ENCODE assay signal across 21 mouse cellular contexts in the genomic region with DNA sequence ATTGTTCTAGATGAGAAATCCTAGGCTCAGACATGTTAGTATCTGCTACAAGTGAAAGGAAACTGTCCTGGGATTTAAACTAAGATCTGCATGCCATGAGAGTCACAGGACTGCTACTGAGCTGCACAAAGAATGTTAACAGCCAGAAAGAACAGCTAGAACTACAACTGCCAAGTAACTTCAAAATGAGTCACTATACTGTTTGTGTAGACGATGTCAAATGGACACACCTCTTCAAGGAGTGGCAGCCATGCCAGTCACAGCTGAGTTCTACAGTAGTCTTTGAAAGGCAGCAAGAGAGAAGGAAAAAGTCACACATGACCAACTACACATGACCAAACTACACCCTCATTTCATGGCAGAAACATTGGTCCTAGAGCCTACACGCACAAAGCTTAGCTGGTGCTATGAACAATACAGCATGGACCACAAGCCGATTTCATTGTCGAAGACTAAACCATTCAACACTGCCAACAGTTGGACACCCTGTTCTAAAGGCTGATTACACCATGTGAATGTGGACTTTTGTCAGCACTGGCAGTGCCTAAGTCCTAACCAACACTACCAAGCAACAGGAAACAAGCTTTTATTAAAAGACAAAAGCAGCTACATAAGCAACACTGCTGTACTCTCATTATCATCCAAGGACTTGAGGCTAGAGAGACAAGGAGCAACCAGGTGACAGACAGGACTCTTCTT. TPM values are rescaled to one million over a fixed set of nuclear protein-coding genes. Genes with fewer than 3 reads are reported as not detected.
DNase-seq lines count a peak whose midpoint lies in the region; ATAC-seq and TF ChIP-seq lines count a peak whose summit lies in the region.
"Had no signal": no experiment of that assay in that cellular context is flagged by ENCODE, and none has a peak within 500 bp of the region (broad histone marks: within the 10 kb centered on the region; RNA-seq: fewer than 3 reads in every experiment).

No protein-coding gene starts in this region.

- DNase-seq in heart, postnatal 0 days (ENCODE audit: low spot score) = peak; percentile 35
- no peak for DNase-seq in heart, adult 8-10 months (ENCODE audit: low spot score)
- DNase-seq in lung, postnatal 0 days (ENCODE audit: low spot score) = peak; percentile 66
- no peak for DNase-seq in lung, adult 2 months
- peak; percentile 74 for DNase-seq in Muller cell, postnatal 12 days (ENCODE audit: inconsistent ontology term)
- DNase-seq in fibroblast of lung, adult 2 months (ENCODE audit: low read depth) = peak; percentile 49
- no peak for DNase-seq in neural tube, embryonic 10.5 days (ENCODE audit: extremely low spot score, low spot score)
- no peak for DNase-seq in thymus, postnatal 0 days (ENCODE audit: low spot score)
- DNase-seq: adrenal gland, postnatal 25 days; B cell, adult 2 months; cerebellum, adult 9-10 months; forebrain, postnatal 0 days; heart, postnatal 14 days; kidney, adult 8-10 months; kidney, postnatal 14 days; thymus, postnatal 36 days had no signal

- H3K4me1 ChIP-seq in heart, postnatal 0 days (ENCODE audit: control insufficient read depth, insufficient read depth) = peaks cover 7% of the 10 kb centered on the region; the same call in 1 of the 2 replicates
- H3K4me1 ChIP-seq in lung, postnatal 0 days (ENCODE audit: insufficient read depth, low read depth, low read length) = no peaks in the 10 kb centered on the region
- H3K4me1 ChIP-seq in lung, adult 2 months (ENCODE audit: control insufficient read depth, insufficient read depth, low read length) = peaks cover 11% of the 10 kb centered on the region
- H3K4me1 ChIP-seq: heart, embryonic 12.5 days had no signal

- no peak for TF ChIP-seq POLR2A in lung, adult 2 months (IDR thresholded peaks at IDR 0.05; ENCODE audit: borderline replicate concordance, extremely low read depth, low read depth, low read length)

- no peak overlapping the region for H3K9ac ChIP-seq in heart, postnatal 0 days (replicated peaks; ENCODE audit: low read depth, low read length)
- no peak overlapping the region for H3K9ac ChIP-seq in lung, postnatal 0 days (replicated peaks; ENCODE audit: low read depth)
- H3K9ac ChIP-seq: forebrain, postnatal 0 days; heart, embryonic 12.5 days; liver, embryonic 15.5 days had no signal

- no peaks in the 10 kb centered on the region for H3K9me3 ChIP-seq in heart, postnatal 0 days (replicated peaks; ENCODE audit: control insufficient read depth, low read length)
- H3K9me3 ChIP-seq in lung, postnatal 0 days (ENCODE audit: low read length) = no peaks in the 10 kb centered on the region
- H3K9me3 ChIP-seq: G1E; heart, embryonic 12.5 days; liver, embryonic 15.5 days had no signal

- H3K4me2 ChIP-seq in heart, postnatal 0 days (ENCODE audit: low read depth, low read length) = no peak overlapping the region
- no peak overlapping the region for H3K4me2 ChIP-seq in lung, postnatal 0 days (replicated peaks; ENCODE audit: low read depth, low read length)
- H3K4me2 ChIP-seq: heart, embryonic 12.5 days; liver, embryonic 15.5 days; midbrain, embryonic 11.5 days had no signal

- no peak overlapping the region for H3K4me3 ChIP-seq in heart, postnatal 0 days (ENCODE audit: low read depth, low read length)
- no peak overlapping the region for H3K4me3 ChIP-seq in lung, postnatal 0 days (ENCODE audit: low read depth, low read length)
- no peak overlapping the region for H3K4me3 ChIP-seq in lung, adult 2 months (replicated peaks; ENCODE audit: extremely low read depth, low read depth, low read length)
- H3K4me3 ChIP-seq: heart, embryonic 12.5 days; liver, embryonic 15.5 days had no signal

- H3K36me3 ChIP-seq in heart, postnatal 0 days (replicated peaks; ENCODE audit: control insufficient read depth, insufficient read depth, low read length) = peaks cover 64% of the 10 kb centered on the region
- peaks cover 22% of the 10 kb centered on the region; the same call in 1 of the 2 replicates for H3K36me3 ChIP-seq in lung, postnatal 0 days (ENCODE audit: insufficient read depth, low read length)

- TF ChIP-seq CTCF in heart, postnatal 0 days (IDR thresholded peaks at IDR 0.05; ENCODE audit: low read depth) = no peak
- TF ChIP-seq CTCF in lung, postnatal 0 days (IDR thresholded peaks at IDR 0.05) = no peak
- no peak for TF ChIP-seq CTCF in lung, adult 2 months (IDR thresholded peaks at IDR 0.05; ENCODE audit: insufficient read depth, low read length)

- TF ChIP-seq EP300 in heart, postnatal 0 days (IDR thresholded peaks at IDR 0.05; ENCODE audit: low read depth) = no peak
- TF ChIP-seq EP300 in lung, postnatal 0 days (IDR thresholded peaks at IDR 0.05) = no peak

- WGBS in heart, postnatal 0 days = 78% methylated on average over 4 of the region's 4 CpGs
- WGBS in lung, postnatal 0 days = 83% methylated on average over 4 of the region's 4 CpGs
- 74% methylated on average over 4 of the region's 4 CpGs for WGBS in lung, adult 2 months

- ATAC-seq in heart, postnatal 0 days (ENCODE audit: insufficient read depth, low read depth) = 0 out of 2 replicates have a peak, but pooled peaks have one; percentile 36
- ATAC-seq in lung, postnatal 0 days = peak; percentile 85
- ATAC-seq: forebrain, postnatal 0 days had no signal

- peak overlapping the region; percentile 30 for H3K27ac ChIP-seq in heart, postnatal 0 days (ENCODE audit: low read depth)
- H3K27ac ChIP-seq in lung, postnatal 0 days (ENCODE audit: low read length) = peak overlapping the region; percentile 43; the same call in 1 of the 2 replicates
- H3K27ac ChIP-seq: liver, embryonic 15.5 days had no signal

- no peaks in the 10 kb centered on the region for H3K27me3 ChIP-seq in heart, postnatal 0 days (ENCODE audit: control insufficient read depth, insufficient read depth, low read length)
- no peaks in the 10 kb centered on the region for H3K27me3 ChIP-seq in lung, postnatal 0 days (replicated peaks; ENCODE audit: insufficient read depth, low read length)
- H3K27me3 ChIP-seq: CH12.LX; heart, embryonic 12.5 days; liver, embryonic 15.5 days had no signal

RNA-seq across cellular contexts. Expression of gene Ppp6r3, which starts 55.9 kb away (rescaled TPM):
- total RNA-seq in heart, postnatal 0 days (2014; rRNA removed; ENCODE audit: low replicate concordance) = 58.8 and 90.6 TPM in 2 replicates
- polyA plus RNA-seq in heart, postnatal 0 days (2015; fragmentation: Nextera tagmentation; extraction: Ambion mirVana) = 31.1 and 32.4 TPM in 2 replicates
- 10 to 100 TPM; 67.3 to 84.8 (median 74.2) TPM for total RNA-seq in heart, adult 8-10 months (2022)
- 30.6 and 33.6 TPM in 2 replicates for polyA plus RNA-seq in lung, postnatal 0 days (2015; fragmentation: Nextera tagmentation; extraction: Ambion mirVana)
- 43.5 and 55.6 TPM in 2 replicates for polyA plus RNA-seq in lung, adult 2 months (2012; rRNA removed)
- 49.9 and 52.0 TPM in 2 replicates for polyA plus RNA-seq in thymus, postnatal 0 days (2015; fragmentation: Nextera tagmentation; extraction: Ambion mirVana)

Comparison
In these comparisons a context has a peak if more than half of its experiments do, and no peak if none do; other contexts are left out.
1. DNase-seq: peak in heart, postnatal 0 days (single experiment), lung, postnatal 0 days (single experiment), Muller cell, postnatal 12 days (single experiment) and fibroblast of lung, adult 2 months (single experiment); none in heart, adult 8-10 months (single experiment), lung, adult 2 months (single experiment), neural tube, embryonic 10.5 days (single experiment) and thymus, postnatal 0 days (single experiment).